Mouse (Mus musculus) midbrain, embryonic 13.5 days (tissue): ENCODE data around the gene Hist1h3e. TPM values are rescaled to one million over a fixed set of nuclear protein-coding genes. Genes with fewer than 3 reads are reported as not detected.
A peak's percentile ranks its signal among the peaks of the same experiment; 100 is the strongest.

ENCODE experiments used
- ATAC-seq: fragments of 200-750 bp; cut with Nextera tagmentation; 2 replicates; pipeline ENCODE4 v1.8.0; 2017; ENCODE audit warnings: mild to moderate bottlenecking, moderate TSS enrichment, moderate library complexity
- H3K27ac ChIP-seq: fragments of 300-500 bp; sonication (generic); 2 replicates; pipeline ENCODE4 v1.5.1; 2015; ENCODE audit warnings: inconsistent platforms, mild to moderate bottlenecking, moderate library complexity
- H3K27me3 ChIP-seq: fragments of 300-500 bp; sonication (generic); 2 replicates; pipeline ENCODE4 v1.6.1; 2015; ENCODE audit warnings: mild to moderate bottlenecking, inconsistent platforms
- H3K36me3 ChIP-seq: fragments of 300-500 bp; sonication (generic); 2 replicates; pipeline ENCODE4 v1.6.1; 2015; ENCODE audit warnings: mild to moderate bottlenecking, inconsistent platforms
- H3K4me1 ChIP-seq: fragments of 300-500 bp; sonication (generic); replicated peaks from 2 replicates; pipeline ENCODE4 v1.6.1; 2015; ENCODE audit warnings: inconsistent platforms
- H3K4me2 ChIP-seq: fragments of 300-500 bp; sonication (generic); replicated peaks from 2 replicates; pipeline ENCODE4 v1.6.1; 2015; ENCODE audit warnings: moderate library complexity, mild to moderate bottlenecking, inconsistent platforms
- H3K4me3 ChIP-seq: fragments of 300-500 bp; sonication (generic); replicated peaks from 2 replicates; pipeline ENCODE4 v1.5.1; 2015; ENCODE audit warnings: mild to moderate bottlenecking, inconsistent platforms
- H3K9ac ChIP-seq: fragments of 300-500 bp; sonication (generic); replicated peaks from 2 replicates; pipeline ENCODE4 v1.6.1; 2015; ENCODE audit warnings: mild to moderate bottlenecking, inconsistent platforms
- H3K9me3 ChIP-seq: fragments of 300-500 bp; sonication (generic); 2 replicates; pipeline ENCODE4 v1.6.1; 2016; ENCODE audit warnings: mild to moderate bottlenecking, inconsistent platforms
- WGBS: fragments of 180-500 bp; shearing (Covaris S2); methylation state at CpG from one replicate; pipeline ENCODE4 v1.1.7; 2015; 5-methylcytosine and 5-hydroxymethylcytosine counted together
- polyA plus RNA-seq: library from polyadenylated mRNA; unstranded; fragments of >200 nt; fragmentation: Nextera tagmentation; extraction: Ambion mirVana; gene quantifications from 2 replicates; pipeline ENCODE4 v1.2.1, GENCODE M21; 2015

Hist1h3e gene
- polyA plus RNA-seq, 1 experiment from 2014 or later = 3.1 TPM

DNA sequence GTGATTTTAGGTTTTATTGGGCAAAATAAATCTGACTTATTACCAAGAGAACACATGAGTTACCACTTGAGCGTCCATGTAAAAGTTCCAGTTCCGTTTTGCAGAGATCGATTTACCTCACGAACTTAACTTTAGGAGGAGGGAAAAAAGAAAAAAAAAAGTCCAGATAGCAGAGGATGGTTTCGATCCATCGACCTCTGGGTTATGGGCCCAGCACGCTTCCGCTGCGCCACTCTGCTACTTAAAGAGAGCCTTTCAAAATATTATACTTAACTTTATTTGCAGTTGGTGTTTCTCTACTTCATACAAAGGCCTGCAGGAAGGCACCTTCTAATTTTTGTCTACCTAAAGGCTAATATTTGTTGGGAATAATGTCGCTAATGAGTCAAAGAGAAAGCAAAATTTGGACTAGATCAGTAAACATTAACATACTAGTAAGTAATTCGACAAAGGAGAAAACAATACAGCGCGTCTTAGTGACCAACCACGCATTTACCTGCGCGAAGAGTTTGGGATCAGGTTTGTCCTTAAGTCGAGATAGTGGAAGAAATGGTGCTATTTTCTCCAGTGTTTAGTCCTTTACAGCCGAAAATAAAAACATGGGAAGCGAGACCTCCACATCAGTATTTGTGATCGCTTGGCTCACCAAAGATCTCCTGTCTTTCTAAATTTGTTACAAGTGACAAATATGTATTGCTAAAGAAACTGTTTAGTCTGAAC is 31.8 kb downstream of the Hist1h3e start:
- H3K27ac ChIP-seq = peak overlapping the region; percentile 98
- H3K36me3 ChIP-seq = no peaks in the 10 kb centered on the region
- H3K4me3 ChIP-seq = peak overlapping the region; percentile 55
- H3K9me3 ChIP-seq = no peaks in the 10 kb centered on the region
- WGBS = under 1% methylated on average over 20 of the region's 20 CpGs
- peak overlapping the region; percentile 76 for H3K4me2 ChIP-seq
- H3K9ac ChIP-seq = peak overlapping the region; percentile 78
- H3K27me3 ChIP-seq = no peaks in the 10 kb centered on the region
- H3K4me1 ChIP-seq = peaks cover 45% of the 10 kb centered on the region
- no peak for ATAC-seq

DNA sequence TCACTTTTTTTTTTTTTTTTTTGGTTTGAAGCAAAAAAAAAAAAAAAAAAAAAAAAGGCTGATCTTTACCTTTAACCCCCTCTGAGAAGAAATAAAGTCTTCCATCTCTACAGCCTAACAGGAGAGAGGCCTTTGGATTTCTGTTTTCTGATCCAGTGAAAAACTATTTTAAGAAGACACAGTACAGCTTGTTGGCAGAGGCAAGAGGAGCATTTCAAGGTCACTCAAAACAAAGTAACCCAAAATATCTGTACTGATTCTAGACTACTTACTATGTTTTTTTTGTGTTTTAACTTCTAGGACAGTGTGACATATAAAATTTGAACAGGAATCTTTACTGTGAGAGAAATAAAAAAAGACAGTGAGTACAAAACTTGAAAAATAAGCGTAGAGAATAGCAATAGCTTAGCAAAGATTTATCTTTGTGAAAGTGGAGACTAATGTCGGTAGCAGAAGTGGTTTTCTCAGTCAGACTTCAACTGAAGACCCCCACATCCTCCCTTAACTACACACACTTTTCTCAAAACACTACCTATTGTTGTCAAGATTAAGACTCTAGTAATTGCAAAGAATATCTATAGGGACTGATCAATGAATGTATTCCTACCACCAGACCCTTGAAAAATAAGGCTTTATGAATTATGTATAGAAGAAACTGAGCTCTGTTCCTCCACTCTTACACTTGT is 32.5 kb downstream of the Hist1h3e start:
- peak overlapping the region; percentile 98 for H3K27ac ChIP-seq
- H3K4me2 ChIP-seq = peak overlapping the region; percentile 76
- no peaks in the 10 kb centered on the region for H3K27me3 ChIP-seq
- WGBS = 31% methylated on average over 2 of the region's 2 CpGs
- no peak for ATAC-seq
- H3K36me3 ChIP-seq = no peaks in the 10 kb centered on the region
- peak overlapping the region; percentile 78 for H3K9ac ChIP-seq
- H3K9me3 ChIP-seq = no peaks in the 10 kb centered on the region
- H3K4me1 ChIP-seq = peaks cover 42% of the 10 kb centered on the region
- peak overlapping the region; percentile 55 for H3K4me3 ChIP-seq

DNA sequence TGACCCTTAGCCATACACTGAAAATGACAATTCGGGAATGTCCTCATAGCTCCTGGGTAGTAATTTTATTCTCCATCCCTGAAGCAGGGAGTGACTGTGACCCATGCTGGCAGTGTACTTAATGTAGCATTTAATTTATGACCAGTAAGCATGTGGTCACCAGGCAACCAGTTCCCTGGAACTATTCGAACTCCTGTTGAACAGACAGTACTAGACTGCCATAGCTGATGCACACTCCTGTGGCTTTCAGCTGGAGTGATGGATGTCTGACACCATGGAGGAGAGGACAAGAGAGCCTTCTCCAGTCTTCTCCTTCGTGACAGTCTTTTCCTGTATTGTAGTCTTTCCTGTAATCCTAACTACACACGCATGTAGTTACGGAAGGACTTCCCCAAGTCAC is 33.2 kb downstream of the Hist1h3e start:
- 81% methylated on average over 5 of the region's 5 CpGs for WGBS
- H3K27me3 ChIP-seq = no peaks in the 10 kb centered on the region
- no peak for ATAC-seq
- H3K4me3 ChIP-seq = no peak overlapping the region
- no peak overlapping the region for H3K4me2 ChIP-seq
- H3K27ac ChIP-seq = no peak overlapping the region
- H3K36me3 ChIP-seq = no peaks in the 10 kb centered on the region
- no peaks in the 10 kb centered on the region for H3K9me3 ChIP-seq
- H3K4me1 ChIP-seq = peaks cover 36% of the 10 kb centered on the region
- no peak overlapping the region for H3K9ac ChIP-seq

DNA sequence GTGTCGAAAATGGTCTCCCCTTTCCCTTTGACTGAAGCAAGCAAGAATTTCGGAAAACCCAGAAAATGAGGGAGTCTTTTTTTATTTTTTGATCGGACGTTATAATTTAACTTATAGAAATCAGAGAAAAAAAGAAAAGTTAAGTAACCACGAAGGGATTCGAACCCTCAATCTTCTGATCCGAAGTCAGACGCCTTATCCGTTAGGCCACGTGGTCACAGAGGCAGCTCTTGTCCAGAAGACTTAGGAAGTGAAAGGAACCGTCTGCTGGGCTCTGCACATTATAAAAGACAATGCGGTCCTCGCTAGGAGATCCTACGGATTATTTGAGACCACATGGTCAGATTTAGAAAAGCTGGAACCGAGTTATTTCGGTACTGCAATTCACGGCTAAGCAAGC is 35.9 kb downstream of the Hist1h3e start:
- Histone ChIP-seq H3K4me2 (peak overlapping the region; percentile 53), H3K27me3 (no peaks in the 10 kb centered on the region), H3K36me3 (no peaks in the 10 kb centered on the region), H3K9me3 (no peaks in the 10 kb centered on the region), H3K4me3 (peak overlapping the region; percentile 45), H3K27ac (peak overlapping the region; percentile 62), H3K9ac (peak overlapping the region; percentile 64), H3K4me1 (peaks cover 19% of the 10 kb centered on the region)
- under 1% methylated on average over 17 of the region's 17 CpGs for WGBS
- peak; percentile 40 for ATAC-seq

- H3K4me1 ChIP-seq = peaks cover 19% of the 10 kb centered on the region
- no peak overlapping the region for H3K27ac ChIP-seq
- ATAC-seq = no peak
- H3K27me3 ChIP-seq = no peaks in the 10 kb centered on the region
- peak overlapping the region; percentile 53 for H3K4me2 ChIP-seq
- 2% methylated on average over 10 of the region's 10 CpGs for WGBS
- H3K36me3 ChIP-seq = no peaks in the 10 kb centered on the region
- H3K9ac ChIP-seq = no peak overlapping the region
- peak overlapping the region; percentile 45 for H3K4me3 ChIP-seq
- no peaks in the 10 kb centered on the region for H3K9me3 ChIP-seq
Measured at GRCm38 (mm10) chr13:23525901-23526300, 36.3 kb downstream of the Hist1h3e start.

DNA sequence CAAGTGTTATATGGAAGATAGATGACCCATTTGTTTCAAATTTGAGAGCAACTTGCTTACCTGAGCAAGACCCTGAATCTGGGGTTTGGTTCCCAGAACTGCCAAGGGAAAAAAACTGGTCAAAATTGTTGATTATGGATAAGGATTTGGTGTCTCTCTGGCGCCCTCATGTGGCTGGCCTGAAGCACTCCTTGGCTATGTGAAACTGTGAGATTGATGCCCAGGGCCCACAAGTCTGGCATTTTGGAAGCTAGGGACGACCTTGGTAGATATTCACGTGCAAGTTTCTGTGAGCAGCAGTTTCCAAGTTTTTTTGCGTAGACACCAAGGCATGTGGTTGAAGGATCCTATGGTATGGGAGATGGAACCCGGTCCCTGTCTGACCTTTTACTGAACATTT is 37.5 kb downstream of the Hist1h3e start:
- peak; percentile 32; the same call in 1 of the 2 replicates for ATAC-seq
- Histone ChIP-seq H3K4me3 (no peak overlapping the region), H3K4me1 (peaks cover 15% of the 10 kb centered on the region), H3K36me3 (no peaks in the 10 kb centered on the region), H3K9me3 (no peaks in the 10 kb centered on the region), H3K27me3 (no peaks in the 10 kb centered on the region), H3K9ac (no peak overlapping the region), H3K27ac (no peak overlapping the region), H3K4me2 (no peak overlapping the region)
- WGBS = 10% methylated on average over 5 of the region's 5 CpGs

- Histone ChIP-seq H3K36me3 (no peaks in the 10 kb centered on the region), H3K9me3 (no peaks in the 10 kb centered on the region), H3K27ac (no peak overlapping the region), H3K4me2 (no peak overlapping the region), H3K4me1 (peaks cover 12% of the 10 kb centered on the region), H3K27me3 (no peaks in the 10 kb centered on the region), H3K4me3 (no peak overlapping the region), H3K9ac (no peak overlapping the region)
- WGBS = 37% methylated on average over 5 of the region's 5 CpGs
- ATAC-seq = no peak
Measured at GRCm38 (mm10) chr13:23523976-23524375, 38.2 kb downstream of the Hist1h3e start.

GRCm38 (mm10) chr13:23521703-23522102 is 40.5 kb downstream of the Hist1h3e start:
- H3K36me3 ChIP-seq = no peaks in the 10 kb centered on the region
- no peak overlapping the region for H3K4me3 ChIP-seq
- peak overlapping the region; percentile 25; the same call in 1 of the 2 replicates for H3K4me2 ChIP-seq
- no peak for ATAC-seq
- peaks cover 9% of the 10 kb centered on the region for H3K4me1 ChIP-seq
- H3K9ac ChIP-seq = no peak overlapping the region
- no peaks in the 10 kb centered on the region for H3K27me3 ChIP-seq
- WGBS = under 1% methylated on average over 14 of the region's 14 CpGs
- no peak overlapping the region for H3K27ac ChIP-seq
- no peaks in the 10 kb centered on the region for H3K9me3 ChIP-seq

GRCm38 (mm10) chr13:23519416-23519815 is 42.8 kb downstream of the Hist1h3e start:
- Histone ChIP-seq H3K36me3 (no peaks in the 10 kb centered on the region), H3K27me3 (no peaks in the 10 kb centered on the region), H3K4me2 (peak overlapping the region; percentile 55), H3K4me3 (peak overlapping the region; percentile 38), H3K4me1 (peaks cover 9% of the 10 kb centered on the region), H3K9ac (no peak overlapping the region), H3K27ac (no peak overlapping the region), H3K9me3 (no peaks in the 10 kb centered on the region)
- 0% methylated on average over 10 of the region's 10 CpGs for WGBS
- no peak for ATAC-seq

GRCm38 (mm10) chr13:23518885-23519284 is 43.3 kb downstream of the Hist1h3e start:
- H3K4me3 ChIP-seq = peak overlapping the region; percentile 38
- no peaks in the 10 kb centered on the region for H3K36me3 ChIP-seq
- 0% methylated on average over 6 of the region's 6 CpGs for whole genome bisulfite sequencing
- H3K9ac ChIP-seq = no peak overlapping the region
- H3K27ac ChIP-seq = no peak overlapping the region
- peak overlapping the region; percentile 55 for H3K4me2 ChIP-seq
- no peak for ATAC-seq
- no peaks in the 10 kb centered on the region for H3K27me3 ChIP-seq
- no peaks in the 10 kb centered on the region for H3K9me3 ChIP-seq
- peaks cover 9% of the 10 kb centered on the region for H3K4me1 ChIP-seq

DNA sequence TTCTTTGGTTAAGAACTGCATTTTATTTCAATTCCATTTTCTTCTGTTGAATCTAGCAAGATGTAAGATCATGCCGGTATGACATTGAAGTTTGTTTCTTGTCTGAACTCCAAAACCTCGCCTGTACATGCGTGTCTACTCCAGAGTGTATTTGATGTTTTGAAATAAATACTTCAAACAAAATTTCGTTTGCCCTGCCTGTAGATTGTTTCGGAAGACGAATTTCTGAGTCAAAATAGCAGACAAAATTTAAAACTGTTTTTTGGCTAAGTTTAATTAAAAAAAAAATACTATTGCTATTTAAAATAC is 43.9 kb downstream of the Hist1h3e start:
- WGBS = under 1% methylated on average over 6 of the region's 6 CpGs
- H3K4me3 ChIP-seq = peak overlapping the region; percentile 51
- H3K9ac ChIP-seq = no peak overlapping the region
- H3K4me1 ChIP-seq = peaks cover 9% of the 10 kb centered on the region
- no peak overlapping the region for H3K27ac ChIP-seq
- no peaks in the 10 kb centered on the region for H3K9me3 ChIP-seq
- no peaks in the 10 kb centered on the region for H3K27me3 ChIP-seq
- H3K36me3 ChIP-seq = no peaks in the 10 kb centered on the region
- peak overlapping the region; percentile 69 for H3K4me2 ChIP-seq
- ATAC-seq = no peak

DNA sequence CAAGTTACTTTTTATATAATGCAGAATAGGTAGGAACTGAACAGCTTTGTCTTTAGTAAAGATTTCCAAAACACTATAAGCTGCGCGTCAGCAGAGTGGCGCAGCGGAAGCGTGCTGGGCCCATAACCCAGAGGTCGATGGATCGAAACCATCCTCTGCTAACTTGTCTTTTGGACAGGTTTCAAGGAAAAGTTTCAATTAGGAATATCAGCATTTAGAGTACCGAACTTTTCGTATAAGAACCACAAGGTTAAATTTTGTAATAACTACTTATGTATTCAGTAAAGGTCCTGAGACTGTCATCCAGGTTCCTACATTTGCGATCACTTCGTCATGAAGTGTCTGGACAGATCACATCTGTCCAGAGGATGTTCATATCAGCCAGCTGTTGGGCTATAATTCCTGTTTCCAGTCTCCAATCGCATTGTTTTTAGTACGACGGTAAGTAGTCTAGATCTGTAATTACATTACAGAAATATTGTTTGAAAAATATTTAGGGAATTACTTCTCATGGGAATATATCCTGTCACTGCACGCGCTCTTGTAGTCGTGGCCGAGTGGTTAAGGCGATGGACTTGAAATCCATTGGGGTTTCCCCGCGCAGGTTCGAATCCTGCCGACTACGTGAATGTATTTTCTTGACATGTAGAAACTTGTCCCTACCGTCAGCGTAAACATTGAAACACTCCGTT is 44.4 kb downstream of the Hist1h3e start:
- H3K4me3 ChIP-seq = peak overlapping the region; percentile 51
- H3K36me3 ChIP-seq = no peaks in the 10 kb centered on the region
- peak overlapping the region; percentile 69 for H3K4me2 ChIP-seq
- no peaks in the 10 kb centered on the region for H3K27me3 ChIP-seq
- H3K9ac ChIP-seq = no peak overlapping the region
- H3K4me1 ChIP-seq = peaks cover 9% of the 10 kb centered on the region
- H3K9me3 ChIP-seq = no peaks in the 10 kb centered on the region
- no peak overlapping the region; the same call in 1 of the 2 replicates for H3K27ac ChIP-seq
- peak; percentile 89 for ATAC-seq
- WGBS = under 1% methylated on average over 27 of the region's 27 CpGs
